Mouse (Mus musculus) gastrocnemius, adult 18-20 months (tissue): Measurements from ENCODE around the gene Crybg1. TPM values are rescaled to one million over a fixed set of nuclear protein-coding genes. Genes with fewer than 3 reads are reported as not detected.

Source experiments
- DNase-seq: peaks from one replicate; pipeline ENCODE4 v3.0.0; 2021; ENCODE audit warnings: low spot score
- long read RNA-seq, 2 experiments: library from polyadenylated mRNA; stranded (forward); transcript quantifications; one replicate each; pipeline ENCODE4 v2.0.0; 2021
- total RNA-seq, 2 experiments: library from RNA; stranded (reverse); gene quantifications; 2 replicates each; pipeline ENCODE4 v1.2.3; 2021

Gene Crybg1
- 1 to 10 TPM; 1.1 to 1.6 TPM for total RNA-seq
- long read RNA-seq, experiment 1, full-length matches to known transcripts: 4 of 4 reads
- long read RNA-seq, experiment 1, partial matches to known transcripts: 0 of 4 reads
- long read RNA-seq, experiment 1, other reads (novel, unspliced or antisense): 0 of 4 reads
- long read RNA-seq, experiment 2, full-length matches to known transcripts: 1 of 2 reads
- long read RNA-seq, experiment 2, partial matches to known transcripts: 1 of 2 reads
- long read RNA-seq, experiment 2, other reads (novel, unspliced or antisense): 0 of 2 reads

DNA sequence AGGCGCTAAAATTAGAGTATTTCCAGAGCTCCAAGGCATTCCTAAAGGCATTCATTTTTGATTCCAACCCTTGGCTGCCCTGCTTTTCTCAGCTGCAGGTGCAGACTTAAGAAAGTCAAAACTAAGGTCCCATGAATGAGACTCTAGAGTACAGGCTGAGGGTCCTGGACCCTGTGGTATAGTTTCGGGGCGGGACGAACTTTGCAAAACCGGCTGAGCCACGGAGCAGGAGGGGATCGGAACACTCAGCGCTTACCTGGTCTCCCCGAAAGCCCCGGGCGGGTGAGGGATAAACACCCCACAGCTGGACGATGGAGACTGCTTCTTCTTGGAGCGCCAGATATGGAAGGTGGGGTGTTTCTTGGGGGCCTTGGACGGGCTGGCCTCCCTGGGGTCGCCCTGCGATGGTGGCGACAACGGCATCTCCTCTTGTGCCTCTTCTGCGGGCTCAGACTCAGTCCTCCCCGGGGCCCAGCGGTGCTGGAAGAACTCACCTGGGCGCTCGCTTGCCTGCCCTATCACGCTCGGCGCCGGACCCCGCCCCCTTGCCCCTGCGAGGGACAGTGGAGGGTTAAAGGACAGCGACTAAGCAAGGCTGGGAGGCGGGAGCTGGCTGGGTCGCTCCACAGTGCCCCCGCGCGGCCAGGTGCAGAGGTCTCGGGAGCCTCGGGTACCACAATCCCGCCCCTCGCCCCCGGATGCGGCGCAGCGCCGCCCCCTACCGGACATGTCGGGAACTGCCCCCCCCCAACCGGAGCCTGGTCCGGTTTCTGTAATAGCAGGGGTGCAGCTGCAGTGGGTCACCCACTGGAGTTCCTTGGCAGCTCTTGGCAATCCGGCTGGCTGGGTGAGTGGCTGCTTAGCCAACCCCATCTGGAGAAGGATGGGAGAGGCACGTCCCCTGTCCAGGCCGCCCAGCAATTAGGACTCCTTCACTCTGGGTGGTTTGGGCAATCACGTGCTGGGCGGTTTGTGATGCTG is at the start of gene Crybg1:
TSS of gene Crybg1 (minus strand) at position 517 of the 981 bp plus-strand sequence.
- peak; percentile 12 for DNase-seq

DNA sequence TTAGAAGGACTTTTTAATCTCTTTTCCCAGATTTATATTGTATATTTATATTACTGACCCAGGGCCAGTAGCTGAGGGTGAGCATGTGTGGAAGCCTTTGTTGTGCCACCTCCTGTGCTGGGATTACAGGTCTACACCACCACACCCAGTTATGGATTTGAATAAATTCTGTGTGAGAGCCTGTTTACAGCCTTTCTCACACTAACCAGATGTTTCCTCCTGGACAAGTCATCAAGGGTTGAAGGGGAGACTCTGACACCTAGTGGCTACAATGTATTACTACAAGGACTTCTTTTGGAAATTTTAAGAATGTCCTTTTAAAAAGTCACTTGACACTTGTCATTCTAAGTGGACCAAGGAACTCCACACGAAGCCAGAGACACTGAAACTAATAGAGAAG is 28.7 kb upstream of the Crybg1 start:
- peak; percentile 3 for DNase-seq

DNA sequence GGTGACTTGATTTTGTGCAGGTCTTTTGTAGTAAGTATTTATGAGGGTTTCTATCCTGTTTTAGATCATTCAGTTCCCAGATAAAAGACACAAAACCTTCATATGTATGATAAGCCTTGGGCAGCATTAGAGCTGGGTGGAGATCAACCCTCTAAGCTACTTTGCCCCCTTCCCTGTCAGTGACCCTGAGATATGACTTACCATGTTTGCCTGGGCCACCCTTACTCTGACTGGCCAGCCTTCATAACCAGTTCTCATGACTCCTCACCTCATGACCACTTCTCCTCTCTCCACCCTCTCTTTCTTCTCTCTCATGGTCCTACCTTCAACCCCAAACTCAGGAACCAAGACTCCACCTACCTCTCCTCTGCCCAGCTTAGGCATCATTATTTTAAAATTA is 27.9 kb upstream of the Crybg1 start:
- DNase-seq: no peak

DNA sequence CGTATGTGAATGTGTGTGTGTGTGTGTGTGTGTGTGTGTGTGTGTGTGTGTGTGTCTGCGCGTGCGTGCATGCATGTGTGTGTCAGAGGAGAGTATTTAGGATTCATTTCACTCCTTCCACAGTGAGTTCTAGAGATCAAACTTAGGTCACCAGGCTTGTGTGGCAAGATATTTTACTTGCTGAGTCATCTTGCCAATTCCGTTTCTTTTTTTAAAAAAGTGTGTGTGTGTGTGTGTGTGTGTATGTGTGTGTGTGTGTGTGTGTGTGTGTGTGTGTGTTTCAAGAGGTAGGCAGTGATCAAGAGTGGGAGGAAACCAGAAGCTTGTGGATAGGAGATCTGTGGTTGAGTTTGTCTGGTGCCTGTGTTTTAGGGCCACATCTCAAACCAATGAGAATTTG is 27.5 kb upstream of the Crybg1 start:
- no peak for DNase-seq

DNA sequence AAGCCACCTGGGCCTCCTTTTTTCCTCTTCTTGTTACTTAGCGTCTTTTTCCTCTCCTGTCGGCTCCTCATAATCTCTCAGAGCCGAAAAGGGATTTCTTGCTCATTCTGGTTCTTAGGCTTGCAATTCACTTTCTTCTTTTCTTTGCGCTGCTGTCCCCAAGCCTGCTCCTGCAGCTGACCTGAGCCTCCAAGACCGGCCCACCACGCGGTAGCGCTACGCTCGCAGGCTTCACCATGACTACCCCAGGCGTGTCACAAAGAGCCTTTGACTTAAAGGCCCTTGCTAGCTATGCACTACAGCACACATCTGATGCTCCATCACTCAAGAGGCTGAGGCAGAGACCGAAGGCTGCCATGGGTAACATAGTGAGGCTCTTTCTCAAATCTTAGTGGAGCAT is 21.5 kb upstream of the Crybg1 start:
- DNase-seq: no peak

DNA sequence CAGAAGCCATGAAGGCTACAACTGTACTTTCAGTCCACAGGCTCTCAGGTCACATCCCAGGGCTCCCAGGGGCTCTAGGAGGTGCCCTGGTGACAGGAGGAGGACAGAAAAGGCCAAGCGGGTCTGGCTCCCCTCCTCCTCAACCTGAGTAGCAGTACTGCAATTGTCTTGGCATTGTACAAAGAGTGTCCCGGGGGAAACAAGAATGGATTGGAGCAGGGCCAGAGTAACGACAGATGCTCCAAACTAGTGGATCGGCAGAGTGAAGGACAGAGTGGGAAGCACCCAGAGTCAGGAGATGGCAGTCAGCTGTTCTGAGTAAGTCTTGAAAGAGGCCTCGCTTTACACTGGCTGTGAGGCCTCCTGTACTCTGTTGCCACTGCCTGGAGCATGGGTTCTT is 18.4 kb upstream of the Crybg1 start:
- no peak for DNase-seq

DNA sequence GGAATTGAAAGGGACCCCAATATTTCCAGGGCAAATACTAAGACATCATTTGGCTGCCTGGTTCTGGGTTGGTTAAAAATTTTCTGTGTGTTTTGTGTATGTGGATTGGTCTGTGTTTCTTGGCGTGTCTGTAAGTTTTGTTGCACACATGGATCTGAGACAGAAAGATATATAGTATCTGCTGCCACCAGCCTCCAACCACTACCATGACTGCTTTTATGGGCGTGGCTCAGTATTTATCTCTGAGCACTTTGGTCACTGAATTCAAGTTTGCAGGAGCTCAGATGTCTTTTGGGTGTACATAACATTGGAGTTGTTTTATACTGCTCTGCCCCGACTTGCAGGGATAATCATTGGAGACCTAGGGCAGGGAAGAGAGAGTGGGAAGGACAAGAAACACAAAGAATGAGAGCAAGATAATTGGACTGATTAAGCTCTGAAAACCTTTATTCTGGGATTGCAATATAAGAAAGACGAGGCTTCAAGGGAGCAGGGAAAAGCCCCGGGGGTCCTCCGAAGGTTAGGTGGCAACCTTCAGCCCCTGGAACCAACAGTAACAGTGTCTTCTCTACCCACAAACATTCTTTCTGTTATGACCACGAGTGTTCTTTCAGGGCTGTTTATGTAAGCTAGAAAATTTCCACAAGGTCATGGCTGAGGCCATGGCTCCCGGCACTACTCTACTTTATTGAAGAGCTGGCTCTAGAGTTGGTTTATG is 15.8 kb upstream of the Crybg1 start:
- no peak for DNase-seq

DNA sequence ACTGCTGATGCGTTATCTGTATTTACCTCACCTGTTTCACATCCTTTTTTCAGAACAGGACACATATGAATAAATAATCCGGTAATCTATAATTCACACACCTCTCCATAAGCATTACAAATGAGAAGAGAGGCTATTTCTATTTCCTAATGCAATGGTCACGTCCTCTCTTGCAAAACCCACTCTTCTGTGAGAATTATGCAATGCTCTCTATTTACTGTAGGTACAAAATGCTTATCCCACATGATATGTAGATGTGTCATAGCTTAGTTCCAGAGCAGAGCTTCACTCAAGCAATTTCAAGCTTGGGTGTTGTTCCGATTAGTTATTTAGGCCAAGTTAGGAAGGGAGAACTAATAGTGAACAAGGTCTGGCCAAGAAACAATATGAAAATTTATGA is 14.4 kb upstream of the Crybg1 start:
- no peak for DNase-seq

DNA sequence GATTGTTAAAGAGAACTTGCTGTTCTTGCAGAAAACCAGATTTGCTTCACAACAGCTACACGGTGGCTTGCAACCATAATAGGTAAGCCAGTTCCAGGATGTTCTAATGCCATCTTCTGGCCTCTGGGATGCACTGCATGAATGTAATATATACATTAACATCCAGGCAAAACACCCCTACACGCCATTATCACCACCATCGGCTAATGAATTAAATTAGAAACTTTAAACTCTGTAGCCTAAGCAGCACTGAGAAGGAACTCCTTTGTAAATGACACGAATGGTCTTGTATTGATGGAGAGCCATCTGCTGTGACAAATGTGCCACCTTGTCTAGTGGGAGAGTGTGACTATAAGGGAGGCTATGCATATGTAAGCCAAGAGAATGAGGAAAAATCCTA is 11.5 kb upstream of the Crybg1 start:
- DNase-seq: no peak

DNA sequence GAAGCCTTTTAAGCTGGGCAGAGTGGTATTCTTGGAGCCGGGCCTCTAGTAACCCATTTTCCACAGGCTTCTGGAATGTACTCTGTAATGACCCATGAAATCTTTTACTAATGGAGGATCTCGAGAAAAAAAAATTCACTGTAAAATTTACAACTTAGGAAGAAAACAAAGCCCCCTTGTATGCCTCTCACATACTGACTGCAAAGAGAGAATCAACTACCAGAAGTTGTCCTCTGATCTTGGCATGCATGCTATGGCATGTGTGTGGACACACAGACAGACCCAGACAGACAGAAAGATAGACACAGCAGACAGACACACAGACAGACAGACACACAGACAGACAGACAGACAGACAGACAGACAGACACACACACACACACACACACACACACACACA is 8.8 kb upstream of the Crybg1 start:
- no peak for DNase-seq

DNA sequence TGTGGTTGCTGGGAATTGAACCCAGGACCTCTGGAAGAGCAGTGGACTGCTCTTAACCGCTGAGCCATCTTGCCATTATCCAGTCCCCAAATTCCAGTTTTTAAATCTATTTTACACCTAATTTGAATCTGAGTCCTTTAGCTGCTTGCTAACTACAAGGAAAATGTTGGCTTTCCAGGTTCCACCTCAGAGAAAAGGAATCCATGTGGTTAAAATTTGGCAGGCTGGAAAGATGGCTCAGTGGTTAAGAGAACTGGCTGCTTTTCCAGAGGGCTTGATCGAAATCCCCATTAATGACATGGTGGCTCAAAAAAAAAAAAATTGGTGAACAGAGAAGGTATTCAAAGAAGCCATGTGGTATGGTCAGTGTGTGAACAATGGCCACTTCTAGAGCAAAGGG is 1.8 kb upstream of the Crybg1 start:
- DNase-seq: no peak

DNA sequence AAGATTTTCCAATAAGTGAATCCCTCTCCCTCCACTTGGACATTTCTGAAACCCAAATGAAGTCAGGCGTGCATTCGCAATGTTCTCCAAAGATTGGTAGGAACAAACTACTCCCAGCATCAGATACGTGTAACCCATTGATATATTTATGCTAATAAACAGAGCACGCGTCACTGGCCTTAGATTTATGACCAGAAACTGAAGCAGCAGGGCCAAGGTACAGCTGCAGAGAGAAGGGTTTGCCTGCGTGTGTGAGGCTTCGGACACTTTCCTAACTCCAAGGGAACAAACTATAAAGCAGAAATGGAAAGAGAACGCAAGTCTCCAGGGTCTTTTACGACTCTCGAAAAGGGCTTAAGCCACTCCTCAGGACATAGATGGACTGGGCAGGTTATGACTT is 5.3 kb downstream of the Crybg1 start:
- no peak for DNase-seq

DNA sequence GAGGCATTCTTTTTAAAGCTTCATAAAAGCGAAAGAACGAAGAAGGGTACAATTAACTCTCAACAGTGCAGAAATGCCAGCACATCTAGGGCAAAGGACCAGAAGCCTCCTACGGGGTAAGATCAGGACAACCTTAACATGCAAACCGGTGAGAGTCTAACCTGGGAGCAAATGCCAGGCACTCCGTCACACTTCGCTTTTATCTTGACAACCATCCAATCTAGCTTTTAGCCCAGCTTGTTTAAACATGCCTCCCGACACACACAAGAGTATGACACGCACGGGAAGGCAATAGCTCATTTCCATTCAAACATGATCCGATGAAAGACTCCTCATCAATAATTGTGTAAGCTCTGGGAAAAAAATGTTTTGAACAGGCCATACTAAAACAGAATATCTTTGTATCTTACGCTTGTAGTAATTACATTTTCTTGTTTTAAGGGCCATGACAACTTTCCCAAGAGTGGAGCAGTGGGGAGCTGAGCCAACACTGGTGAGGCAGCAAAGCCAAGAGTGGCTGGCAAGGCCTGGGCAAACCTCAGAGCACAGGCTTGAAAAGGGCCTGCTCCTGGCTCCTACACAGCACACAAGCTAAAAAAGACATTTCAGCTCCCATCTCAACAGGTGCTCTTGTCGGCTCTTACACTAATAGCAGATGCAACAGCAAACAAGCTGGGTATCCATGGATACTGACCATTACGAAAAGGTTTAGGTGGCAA is 10.4 kb downstream of the Crybg1 start:
- DNase-seq: no peak

DNA sequence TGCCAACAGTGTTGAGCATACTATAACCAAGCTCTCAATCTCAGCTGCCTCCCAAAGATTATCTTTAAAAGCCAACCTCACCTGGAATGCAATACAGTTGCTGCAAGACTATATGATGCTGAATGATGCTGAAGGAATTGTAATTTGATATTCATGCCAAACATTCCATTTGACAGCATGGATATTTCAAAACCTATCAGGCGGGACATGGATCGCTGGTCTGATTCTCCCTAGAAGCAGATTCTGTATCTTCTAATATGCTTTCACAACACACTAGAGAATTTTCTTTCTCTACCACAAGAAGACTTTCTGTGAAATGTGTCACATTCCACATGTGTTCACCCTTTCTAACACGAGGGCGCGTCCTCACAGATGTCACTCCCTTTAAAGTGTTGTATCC is 22.6 kb downstream of the Crybg1 start:
- DNase-seq: no peak

DNA sequence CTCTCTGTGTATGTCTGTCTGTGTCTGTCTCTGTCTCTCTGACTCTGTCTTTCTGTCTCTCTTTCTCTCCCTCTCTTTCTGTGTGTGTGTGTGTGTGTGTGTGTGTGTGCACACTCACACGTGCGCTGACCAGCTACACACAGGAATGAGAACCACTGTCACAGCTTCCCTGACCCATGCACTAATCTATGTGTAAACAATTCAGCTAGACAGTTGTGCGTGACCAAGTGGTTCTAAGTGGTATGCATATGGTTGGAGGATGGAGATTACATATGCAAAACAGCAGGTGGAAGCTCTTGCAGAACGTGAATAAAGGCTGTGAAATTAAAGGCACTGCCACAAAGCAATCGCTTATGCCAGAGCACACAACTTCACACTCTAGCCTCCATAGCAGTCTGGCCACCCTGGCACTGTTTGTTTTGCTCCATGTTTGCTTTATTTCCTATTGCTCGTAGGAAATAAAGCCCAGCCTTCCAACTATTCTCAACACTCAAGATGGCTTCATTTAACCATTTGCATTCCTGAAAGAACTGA is 24.2 kb downstream of the Crybg1 start:
- no peak for DNase-seq

DNA sequence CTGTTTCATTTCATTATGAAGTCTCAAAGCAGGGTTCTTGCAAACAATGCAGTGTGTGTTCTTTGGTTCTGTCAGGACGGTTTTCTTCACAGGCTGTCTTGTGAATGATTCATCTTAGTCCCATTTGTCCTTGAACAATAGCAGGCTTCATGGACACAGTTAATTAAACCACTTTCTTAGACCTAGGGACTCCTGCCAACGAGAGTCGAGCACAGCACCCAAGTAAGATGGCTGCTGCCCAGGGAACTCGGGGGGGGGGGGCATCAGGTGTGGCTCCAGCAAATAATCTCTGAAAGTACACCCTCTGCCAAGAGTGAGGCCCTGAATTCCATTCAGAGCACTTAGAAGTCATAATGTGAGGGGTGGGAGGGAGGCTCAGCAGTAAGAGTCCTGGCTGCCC is 30.0 kb downstream of the Crybg1 start:
- no peak for DNase-seq

DNA sequence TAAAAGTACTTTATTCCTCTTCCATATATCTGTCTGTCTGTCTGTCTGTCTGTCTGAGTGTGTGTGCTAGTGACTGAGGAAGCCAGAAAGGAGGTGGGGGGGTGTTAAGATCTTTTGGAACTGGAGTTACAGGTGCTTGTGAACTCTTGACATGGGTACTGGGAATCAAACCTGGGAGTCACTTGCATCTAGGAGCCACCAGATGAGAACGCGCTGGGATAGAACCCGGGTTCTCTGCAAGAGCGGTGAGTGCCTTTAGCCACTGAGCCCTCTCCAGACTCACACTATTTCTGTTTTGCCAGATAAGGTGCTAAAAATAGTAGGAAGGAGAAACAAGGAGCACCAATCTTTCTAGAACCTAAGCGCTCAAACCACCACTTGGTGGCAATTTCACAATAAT is 31.9 kb downstream of the Crybg1 start:
- DNase-seq: no peak

DNA sequence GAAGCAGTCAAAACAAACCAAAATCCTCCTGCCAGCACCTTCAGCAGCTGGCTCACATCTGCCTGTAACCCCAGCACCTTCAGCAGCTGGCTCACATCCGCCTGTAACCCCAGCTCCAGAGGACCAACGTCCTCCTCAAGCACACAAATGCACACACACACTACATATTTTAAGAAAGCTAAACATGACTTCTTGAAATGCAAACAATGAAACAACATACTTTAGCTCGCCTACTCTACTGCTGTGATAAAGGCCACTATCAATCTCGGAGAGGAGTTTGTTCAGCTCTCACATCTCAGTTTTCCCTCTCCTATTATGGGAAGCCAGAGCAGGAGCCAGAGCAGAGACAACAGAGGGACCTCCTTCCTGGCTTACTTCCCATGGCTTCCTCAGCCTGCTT is 34.0 kb downstream of the Crybg1 start:
- no peak for DNase-seq

DNA sequence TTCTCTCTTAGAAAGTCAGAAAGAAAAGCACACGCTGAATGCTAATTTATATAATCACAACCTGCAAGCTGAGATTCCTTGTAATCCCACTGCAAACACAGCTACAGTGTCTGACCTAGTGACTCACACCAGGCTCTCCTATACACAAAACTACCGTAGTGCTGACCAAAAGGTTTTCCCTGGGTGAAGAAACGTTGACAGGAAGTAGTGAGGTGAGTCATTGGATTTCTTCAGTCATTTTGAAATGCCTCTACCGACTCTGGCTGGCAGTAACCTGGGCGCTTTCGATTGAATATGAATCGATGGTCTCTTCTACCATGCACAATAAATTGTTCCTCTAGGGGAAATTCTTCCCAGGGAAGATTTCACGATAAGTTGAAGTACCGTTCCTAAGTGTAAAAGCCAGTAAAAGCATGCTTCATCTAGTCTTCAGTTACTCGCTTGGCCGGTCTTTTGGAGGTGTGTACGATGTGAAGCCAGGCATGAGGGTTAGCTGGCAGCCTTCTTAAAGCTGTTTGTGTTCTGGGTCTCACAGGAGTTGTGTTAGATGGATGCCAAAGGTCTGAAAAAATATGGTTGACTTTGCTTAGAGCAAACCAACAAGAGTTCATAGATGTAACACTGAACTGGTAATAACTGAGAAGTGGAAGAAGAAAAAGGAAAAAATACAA is 36.5 kb downstream of the Crybg1 start:
- no peak for DNase-seq

DNA sequence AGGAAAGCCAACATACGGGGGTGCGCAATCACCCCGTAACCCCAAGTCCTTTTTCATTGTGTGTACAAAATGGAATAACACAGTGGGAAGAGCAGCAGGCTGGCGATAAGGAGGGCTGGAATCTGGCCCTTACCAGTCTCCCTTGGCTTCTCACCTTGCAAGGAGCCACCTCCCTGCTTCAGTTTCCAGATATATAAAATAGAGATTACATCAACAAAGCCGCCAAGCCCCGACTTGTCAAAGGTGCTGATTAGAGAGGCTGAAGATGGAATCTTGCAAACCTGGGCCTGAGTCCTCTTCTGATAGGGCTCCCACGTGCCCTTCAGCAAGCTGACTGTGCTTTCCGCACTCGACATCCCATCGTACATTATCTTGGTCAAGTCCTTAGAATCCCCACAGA is 37.5 kb downstream of the Crybg1 start:
- DNase-seq: no peak

DNA sequence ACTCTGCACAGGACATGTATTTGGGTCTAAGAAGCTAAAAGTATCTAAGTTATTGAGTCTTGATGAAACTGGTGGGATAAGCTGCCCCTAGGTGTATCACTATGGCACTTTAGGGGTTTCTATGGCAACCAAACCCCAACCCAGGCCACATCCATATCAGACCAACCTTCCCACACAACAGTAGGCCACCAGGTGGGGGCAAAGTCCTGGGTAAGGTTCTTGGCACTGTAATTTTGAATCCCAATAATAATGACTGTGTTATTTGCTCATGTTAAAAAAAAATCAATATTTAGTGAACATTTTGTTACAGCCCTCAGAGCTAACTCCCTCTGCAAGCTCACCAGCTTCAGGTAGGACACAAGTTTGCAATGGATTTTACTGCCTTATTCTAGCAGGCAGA is 38.2 kb downstream of the Crybg1 start:
- DNase-seq: no peak
